Mouse (Mus musculus) erythroblast, embryonic 14.5 days (primary cell): ENCODE results near the gene Spata2.

Experiments used
- GATA1 ChIP-seq: IDR thresholded peaks from 2 replicates; pipeline ENCODE4 v1.6.1; 2012; ENCODE audit warnings: low read length, inconsistent platforms, mixed read lengths
- TAL1 ChIP-seq: IDR thresholded peaks from 3 replicates; pipeline ENCODE4 v1.6.1; 2012; ENCODE audit warnings: low read length, inconsistent platforms, mixed read lengths

DNA sequence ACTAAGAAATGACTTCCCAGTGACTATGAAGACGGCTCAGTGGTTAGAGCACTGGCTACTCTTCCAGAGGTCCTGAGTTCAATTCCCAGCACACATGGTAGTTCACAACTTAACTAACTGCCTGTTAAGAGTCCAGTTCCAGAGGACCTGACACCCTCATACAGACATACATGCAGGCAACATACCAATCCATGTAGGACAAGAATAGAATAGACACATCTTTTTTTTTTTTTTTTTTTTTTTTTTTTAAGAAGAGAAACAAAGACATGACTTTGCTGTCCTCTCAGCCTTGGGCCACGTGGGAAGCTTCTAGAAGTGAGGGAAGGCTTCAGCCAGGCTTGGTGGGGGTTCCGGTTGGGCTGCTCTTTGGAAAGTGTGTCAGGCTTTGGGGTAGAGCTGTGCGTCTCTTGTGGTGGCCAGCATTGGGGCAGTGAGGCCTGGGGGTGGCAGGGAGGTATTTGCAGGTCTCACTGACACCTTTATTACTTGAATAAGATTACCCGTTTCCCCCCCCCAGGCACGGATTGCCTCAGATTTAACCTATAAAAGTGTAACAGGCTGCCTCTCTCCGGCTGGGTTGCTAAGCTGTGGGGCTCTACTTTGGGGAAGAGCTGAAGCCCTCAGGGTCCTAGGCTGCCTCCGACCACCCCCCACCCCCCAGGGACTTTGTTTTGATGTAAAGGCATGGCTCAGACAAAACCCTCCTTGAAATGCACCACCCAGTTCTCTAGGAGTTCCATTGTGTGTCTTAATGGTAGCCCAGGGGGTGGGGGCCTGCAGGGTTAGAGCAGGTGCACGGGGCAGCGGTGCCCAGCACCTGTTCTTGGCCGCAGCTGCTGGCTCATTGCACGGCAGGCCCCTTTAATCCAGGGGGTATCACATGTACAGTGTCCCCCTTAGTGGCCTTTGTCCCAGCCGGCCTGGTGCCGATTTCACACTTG is 47.1 kb upstream of the Spata2 start:
- TF ChIP-seq TAL1 (no peak), GATA1 (no peak)
